Mouse (Mus musculus) thymus, postnatal 36 days (tissue): ENCODE results near the gene Npl.
A peak's percentile ranks its signal among the peaks of the same experiment; 100 is the strongest.
"Not testable (repeated sequence)": the region's sequence is repeated elsewhere in the genome, so short reads cannot be mapped to it uniquely, and the experiment has no call there.

Experiments
- DNase-seq, 2 experiments: peaks; one replicate each; pipeline ENCODE4 v3.0.0; 2022; ENCODE audit warnings: mixed read lengths in 2 of 2

The Npl gene

DNA sequence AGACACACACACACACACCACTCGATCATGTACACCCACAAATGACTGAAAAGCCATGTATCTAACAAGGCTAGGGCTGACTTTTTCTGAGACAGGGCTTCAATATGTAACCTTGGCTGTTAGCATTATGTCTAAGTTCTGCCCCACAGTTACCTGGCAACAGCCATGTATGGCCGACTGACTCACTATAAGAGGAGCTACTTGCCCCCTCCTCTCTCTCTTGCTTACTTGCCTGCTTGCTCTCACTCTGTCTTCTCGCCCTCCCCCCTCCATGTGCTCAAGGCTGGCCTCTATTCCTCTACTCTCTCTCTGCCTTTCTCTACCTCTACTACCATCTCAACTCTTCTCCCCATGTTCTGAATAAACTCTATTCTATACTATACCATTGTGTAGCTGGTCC lies 9.1 kb downstream of the Npl start:
- no peak for DNase-seq

DNA sequence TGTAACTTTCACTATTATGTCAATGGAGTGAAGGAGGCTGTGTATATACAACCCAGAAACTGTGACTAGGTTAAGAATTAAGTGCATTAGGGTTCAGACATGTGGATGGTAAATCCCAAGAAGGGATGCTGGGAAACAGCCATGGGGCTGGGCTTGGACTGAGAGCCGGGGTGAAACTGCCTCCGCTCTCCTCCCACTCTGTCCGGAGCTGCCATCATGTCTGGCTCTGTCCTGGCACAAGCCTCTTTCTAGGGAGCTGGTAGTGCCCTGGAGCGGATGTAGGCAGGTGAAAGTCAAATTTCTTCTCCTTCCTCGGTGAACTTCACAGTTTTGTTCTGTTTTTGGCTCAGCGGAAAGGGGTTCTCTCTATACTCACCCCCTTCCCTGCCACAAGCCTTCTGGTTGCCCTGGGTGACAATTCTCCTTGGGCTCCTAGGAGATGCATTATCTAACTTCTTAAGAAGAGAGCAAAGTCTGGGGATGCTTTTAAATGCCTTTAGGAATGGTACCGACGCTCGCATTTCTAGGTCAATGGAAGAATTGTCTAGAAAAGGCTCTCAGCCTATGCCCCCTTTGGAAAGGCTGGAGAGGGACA lies 10.0 kb downstream of the Npl start:
- no peak for DNase-seq

DNA sequence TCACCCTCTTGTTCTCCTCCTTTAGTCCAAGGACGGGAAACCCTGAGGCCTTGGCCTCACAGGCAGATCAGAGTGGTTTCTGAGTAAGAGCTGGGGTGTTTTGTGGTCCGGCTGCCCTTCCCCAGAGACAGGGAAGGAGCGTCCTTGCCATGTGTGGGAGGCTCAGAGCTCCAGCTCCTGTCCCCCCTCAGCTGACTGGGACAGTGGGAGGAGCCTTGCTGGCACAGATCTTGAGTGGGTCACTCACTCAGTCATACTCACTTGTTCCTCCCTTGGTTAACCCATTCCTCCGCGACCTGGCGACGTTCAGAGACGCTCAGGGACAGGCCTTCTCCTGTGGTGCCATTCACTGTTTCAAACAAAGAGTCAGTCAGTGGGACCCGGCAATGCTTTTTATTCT lies 14.2 kb downstream of the Npl start:
- DNase-seq, result no peak

DNA sequence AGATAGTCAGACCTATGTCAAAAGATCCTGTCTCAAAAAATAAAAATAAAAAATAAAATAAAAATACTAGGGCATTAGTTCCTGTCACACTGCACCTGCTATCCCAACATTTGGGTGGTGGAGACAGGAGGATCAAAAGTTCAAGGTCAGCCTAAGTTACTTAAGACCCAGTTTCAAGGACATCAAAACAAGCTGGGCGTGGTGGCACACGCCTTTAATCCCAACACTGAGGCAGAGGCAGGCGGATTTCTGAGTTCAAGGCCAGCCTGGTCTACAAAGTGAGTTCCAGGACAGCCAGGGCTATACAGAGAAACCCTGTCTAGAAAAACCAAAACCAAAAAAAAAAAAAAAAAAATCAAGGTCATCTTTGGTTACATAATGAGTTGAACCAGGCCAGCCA lies 16.9 kb downstream of the Npl start:
- DNase-seq, result not testable (repeated sequence)

DNA sequence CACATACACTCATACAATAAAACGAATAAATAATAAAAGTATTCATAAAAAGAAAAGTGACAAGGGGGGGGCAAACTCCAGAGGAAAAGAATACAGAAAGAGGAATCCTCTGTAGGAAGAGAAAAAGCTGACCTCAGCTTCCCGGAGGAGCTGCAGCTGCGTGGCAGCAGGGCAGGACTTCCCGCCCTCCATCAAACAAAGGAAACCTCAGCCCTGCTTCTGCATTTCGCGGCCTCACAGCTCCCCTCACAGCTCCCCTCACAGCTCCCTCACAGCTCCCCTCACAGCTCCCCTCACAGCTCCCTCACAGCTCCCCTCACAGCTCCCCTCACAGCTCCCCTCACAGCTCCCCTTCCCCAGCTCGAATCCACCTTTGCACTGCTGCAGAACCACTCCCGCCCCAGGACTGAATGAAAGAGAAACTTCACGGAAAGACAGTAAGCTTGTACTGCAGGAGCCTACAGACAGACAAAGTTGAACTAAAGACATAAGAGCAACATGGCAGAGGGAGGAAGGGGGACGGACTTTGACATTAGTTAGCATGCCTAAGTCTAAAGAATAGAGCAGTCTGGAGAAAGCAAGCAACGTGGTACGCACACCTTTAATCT lies 17.5 kb downstream of the Npl start:
- peak; percentile 69 to 79 for DNase-seq

DNA sequence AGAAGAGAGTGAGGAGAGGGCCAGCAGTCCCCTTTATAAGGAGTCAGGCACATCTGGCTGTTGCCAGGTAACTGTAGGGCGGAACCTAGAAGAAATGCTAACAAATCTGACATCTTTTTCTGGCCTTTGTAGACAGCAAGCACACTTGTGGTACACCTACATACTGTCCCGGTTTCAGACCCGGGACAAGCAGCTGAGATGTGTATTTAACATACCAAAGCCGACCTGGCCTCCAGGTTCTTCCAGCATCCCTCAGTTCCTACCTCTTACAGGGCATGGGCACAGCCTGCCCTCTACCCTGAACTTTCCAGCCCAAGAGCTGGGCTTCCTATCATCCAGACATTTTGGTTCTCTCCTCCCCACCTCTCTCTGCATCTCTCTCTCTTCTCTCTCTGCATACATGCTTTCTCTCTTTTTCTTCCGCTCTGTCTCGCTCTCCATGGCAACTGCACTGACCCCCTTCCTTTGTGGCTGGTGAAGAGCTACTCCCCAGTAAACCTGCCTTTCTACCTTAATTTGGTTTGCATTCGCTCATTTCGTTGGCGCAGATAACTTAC lies 18.1 kb downstream of the Npl start:
- peak; percentile 23 to 35 for DNase-seq

DNA sequence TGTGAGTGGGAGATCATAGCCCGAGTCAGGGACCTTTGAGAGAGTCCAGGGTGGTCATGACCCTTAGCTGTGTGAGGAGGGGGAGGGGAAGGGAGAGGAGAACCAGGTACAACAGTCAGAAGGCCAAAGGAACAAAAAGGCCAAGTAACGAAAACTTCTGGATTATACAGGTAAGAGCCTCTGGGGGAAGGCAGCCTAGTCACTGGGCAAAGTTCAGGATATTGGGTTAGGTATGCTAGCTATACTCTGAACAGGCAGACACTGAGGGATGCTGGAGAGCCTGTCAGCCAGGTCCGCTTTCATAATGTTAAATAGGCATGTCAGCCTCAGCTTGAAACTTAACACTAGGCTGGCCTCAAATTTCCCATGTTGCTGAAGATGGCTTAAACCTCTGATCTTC lies 27.7 kb downstream of the Npl start:
- DNase-seq, result no peak

DNA sequence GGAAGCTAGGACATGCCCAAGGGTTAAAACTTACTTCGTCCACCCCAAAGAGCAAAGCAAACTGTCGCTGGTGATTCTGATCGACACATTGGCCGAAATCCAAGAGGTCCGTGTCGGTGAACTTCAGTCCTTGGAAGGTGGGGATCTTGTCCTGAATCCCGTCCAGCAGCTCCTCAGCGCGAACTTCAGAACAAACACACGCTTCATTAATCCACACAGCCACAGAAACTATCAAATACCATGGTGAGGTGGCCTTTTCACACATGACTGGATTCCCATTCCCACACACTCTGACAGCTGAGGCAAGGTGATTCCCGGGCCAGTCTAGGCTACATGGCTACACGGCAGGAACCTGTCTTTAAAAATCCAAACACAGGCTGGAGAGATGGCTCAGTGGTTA lies 34.5 kb downstream of the Npl start:
- no peak for DNase-seq

DNA sequence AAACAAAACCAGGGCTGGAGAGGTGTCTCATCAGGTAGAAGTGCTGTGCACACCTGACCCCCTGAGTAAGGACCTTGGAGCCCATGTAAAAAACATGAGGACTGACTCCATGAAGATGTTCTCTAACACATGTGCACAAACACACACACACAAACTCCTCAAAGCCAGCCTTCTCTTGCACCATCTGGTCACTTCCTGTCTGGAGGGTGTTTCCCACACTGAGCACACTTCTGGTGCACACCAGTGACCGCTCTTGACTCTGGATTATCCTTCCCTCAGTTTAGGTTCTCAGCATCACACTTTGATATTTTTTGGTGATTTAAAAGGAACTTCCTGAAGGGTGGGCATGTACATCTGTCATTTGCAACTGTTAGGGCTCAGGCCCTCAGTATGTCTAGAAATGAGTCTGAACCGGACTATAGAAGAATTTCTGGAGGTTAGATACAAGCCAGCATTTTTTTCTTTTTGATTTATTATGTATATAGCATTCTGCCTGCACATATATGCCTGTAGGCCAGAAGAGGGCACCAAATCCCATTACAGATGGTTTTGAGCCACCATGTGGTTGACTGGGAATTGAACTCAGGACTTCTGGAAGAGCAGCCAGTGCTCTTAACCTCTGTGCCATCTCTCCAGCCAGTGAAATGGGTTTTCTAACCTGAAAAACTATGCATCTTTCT lies 39.4 kb downstream of the Npl start:
- DNase-seq, result no peak

DNA sequence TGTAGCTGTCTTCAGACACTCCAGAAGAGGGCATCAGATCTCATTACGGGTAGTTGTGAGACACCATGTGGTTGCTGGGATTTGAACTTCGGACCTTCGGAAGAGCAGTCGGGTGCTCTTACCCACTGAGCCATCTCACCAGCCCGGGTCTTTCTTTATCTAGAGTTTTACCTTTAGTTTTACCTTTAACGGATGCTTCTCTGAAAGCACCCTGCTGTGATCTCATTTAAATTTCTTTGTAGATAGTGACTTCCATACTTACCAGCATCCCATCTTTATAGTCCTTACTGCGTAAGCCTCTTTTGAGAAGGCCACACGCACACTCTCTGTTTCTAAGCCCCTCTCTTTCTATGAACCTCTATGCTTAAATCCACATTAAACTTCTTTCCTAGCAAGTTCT lies 40.3 kb downstream of the Npl start:
- not testable (repeated sequence) for DNase-seq

DNA sequence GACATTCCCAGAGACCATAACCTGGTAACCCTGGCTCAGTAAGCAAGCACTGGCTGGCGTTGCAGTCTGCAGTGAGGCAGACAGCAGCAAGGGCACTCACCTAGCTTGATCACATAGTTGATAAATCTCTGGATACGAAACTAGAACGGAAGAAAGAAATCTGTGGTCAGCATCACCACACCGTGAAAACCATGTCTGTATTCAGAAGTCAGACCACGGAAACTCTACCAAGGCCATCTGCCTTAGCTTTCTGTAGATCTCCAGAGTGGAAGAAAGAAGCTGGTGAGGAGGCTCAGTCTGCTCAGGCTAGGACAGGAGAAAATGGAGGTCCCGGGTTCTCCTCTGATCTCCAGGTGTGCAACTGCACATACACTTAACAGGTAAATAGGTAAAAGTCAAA lies 40.8 kb downstream of the Npl start:
- DNase-seq, result no peak

DNA sequence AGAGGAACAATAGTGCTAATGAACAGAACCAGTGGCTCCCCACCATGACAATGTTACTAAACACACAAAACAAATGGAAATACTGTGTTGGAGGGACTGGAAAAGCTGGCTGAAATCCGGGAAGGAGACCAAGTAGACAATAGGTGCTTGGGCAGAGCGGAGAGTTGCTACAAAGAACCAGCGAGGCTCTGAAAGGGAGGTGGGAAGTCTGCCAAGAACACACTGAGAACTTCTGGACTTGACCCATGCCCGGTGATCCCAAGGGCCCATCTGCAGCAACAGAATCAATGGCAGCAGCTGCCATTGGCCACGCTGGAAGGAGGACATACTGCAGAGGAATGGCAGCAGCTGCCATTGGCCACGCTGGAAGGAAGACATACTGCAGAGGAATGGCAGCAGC lies 43.6 kb downstream of the Npl start:
- DNase-seq, result no peak

DNA sequence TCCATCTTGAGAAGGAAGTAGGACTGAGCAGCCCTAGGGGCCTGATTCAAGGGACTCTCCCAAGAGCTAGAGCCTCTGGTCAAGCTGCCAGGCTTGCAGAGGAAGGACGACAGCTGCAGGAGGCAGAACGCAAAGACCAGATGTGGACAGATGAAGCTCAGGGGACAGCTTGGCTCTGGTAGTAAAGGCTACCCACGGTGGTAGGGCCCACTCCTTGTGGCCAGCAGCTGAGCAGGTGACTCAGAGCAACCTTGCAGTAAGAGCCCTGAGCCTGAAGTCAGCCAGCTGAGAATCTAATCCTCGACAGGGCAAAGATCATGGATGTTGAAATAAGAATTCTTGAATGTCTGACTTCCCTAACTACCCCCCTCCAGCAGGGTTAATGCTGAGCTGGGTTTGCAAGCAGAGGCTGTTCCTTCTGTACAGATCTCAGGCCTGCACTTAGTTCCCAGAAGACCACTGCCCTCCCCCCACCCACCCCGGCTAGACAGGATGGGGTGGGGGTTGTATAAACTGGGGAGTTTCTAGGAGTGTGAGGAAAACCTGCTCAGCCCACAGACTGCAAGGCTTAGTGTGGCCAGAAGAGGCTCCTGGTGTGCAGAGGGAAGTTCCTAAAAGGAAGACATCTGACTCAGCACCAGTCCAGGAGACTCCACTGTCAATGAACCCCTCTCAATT lies 48.1 kb downstream of the Npl start:
- no peak for DNase-seq

DNA sequence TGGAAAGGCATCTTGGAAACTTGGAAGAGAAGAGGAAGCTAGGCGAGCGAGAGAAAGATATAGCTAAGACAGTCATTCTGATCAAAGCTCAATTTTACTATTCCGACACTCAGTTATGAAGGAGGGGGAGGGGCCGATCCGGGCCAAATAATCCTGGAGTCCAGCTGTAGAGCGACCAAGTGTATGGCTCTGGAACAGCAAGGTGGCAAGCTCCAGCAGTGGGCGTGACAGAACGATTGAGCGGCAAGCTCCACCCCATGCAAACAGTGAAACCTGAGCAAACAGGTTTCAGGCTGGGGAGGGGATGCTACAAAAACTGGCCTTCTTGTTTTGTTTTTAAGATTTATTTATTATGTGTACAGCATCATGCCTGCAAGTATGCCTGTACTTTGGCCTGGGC lies 49.8 kb downstream of the Npl start:
- DNase-seq, result no peak

DNA sequence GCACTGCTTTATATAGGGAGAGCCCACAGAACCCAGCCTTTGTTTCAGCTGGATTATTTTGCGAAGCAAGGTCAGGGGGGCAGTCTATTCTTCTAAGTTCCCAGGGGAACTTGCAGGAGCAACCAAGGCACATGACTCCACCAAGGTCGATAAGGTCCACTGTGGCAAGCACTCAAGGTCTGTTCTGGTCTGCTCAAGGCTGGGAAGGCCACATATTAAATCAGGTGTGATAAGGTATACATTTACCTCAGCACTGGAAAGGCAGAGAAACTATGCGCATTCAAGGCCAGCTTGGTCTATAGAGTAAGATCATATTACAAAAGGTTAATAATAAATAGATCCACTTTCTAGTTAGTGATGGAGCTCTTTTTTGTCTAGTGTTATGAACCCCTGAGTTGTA lies 53.8 kb downstream of the Npl start:
- no peak for DNase-seq

DNA sequence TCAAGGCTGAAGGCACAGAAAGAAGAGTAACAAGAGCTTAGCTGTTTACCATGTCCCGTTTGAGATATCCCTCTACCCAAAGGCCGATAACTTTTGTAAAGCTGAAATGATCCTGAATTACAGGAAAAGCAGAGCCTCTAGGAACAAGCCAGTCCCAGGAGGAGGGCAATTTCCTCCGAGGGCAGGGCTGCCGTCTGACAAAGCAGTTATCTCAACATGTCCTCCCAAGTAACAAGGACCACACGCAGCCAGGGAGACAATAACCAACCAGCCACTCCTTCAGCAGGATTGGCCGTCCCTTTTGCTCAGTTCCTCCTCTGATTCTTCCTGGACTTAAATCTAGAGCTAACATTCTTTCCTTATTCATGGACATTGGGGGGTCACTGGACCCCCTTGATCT lies 55.9 kb downstream of the Npl start:
- no peak for DNase-seq

DNA sequence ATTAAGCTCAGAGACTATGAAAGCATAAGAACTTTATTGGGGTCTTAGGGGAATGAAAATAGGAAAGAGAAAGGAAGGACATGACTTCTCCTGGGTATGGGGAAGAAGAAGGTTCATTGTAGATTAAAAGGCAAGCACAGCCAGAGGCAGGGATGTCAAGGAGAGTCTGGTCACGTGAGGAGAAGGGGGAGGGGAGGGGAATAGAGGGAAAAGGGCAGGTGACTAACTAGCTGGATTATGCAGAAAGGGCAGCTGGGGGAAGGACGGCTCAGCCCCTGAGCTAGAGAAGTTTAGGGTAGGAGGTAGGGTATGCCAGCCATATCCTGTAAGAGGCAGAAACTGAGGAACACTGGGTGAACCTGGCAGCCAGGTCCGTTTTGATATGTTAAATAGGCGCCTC lies 56.5 kb downstream of the Npl start:
- DNase-seq, result no peak

DNA sequence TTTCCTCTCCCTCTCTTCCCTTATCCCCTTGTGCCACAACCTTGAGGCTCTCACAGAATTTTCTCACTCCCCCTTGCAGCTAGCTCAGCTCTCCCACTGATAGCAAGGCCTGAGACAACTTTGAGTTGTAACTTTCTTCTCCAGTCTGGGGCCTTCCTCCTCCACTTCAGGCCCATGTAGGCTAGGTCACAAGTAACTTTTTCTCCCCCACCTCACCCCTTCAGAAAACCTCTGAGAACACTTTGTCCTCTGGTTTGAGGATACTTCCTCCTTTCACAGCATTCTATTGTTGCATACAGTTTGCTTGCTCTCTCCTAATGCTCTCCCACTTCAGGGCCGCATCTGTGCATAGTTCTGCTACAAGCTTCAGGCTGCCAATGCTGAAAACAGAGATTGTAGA lies 58.0 kb downstream of the Npl start:
- no peak for DNase-seq

DNA sequence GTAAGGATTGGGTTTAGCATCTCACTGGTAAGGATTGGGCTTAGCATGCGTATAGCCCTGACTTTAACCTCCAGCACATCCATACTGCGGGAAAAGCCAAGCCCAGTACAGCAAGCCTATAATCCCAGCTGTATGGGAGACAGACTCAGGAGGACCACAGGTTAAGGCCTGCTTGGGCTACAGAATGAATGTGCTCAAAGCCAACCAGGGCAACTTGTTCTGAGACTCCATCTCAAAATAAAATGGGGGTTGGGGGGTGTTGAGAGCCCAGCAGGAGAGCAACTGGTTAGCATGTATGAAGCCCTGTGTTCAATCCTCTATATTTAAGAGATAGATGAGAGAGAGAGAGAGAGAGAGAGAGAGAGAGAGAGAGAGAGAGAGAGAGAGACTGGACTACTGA lies 58.5 kb downstream of the Npl start:
- DNase-seq, result no peak

DNA sequence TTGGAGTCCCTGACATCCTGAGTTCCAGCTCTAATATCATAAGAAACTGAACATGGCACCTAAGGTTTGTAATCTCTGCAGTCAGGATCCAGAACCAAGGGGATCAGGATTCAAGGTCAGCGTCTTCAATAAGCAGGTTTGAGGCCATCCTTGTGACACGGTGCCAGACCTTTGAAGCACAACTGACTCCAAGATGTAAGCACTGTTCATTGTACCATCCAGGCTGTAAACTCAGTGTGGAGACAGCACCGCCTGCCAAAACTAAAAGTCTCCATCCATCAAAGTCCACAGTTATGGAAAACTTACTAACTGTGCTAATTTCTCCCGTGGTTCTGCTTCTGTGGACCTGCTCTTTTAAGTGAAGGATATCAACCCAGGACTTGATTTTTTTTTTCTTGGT lies 59.9 kb downstream of the Npl start:
- DNase-seq, result no peak

DNA sequence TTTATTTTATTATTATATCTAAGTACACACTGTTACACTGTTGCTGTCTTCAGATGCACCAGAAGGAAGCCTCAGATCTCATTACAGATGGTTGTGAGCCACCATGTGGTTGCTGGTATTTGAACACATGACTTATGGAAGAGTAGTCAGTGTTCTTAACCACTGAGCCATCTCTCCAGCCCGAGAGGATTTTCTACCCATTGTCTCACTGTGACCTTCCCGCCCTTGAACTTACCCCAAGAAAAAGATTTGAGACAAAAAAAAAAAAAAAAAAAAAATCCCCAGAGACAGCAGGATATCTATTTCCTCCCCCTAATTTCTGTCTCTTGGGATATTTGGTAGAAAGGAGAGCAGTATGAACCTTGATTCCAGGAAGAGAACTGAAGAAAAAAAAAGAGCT lies 60.3 kb downstream of the Npl start:
- no peak for DNase-seq

DNA sequence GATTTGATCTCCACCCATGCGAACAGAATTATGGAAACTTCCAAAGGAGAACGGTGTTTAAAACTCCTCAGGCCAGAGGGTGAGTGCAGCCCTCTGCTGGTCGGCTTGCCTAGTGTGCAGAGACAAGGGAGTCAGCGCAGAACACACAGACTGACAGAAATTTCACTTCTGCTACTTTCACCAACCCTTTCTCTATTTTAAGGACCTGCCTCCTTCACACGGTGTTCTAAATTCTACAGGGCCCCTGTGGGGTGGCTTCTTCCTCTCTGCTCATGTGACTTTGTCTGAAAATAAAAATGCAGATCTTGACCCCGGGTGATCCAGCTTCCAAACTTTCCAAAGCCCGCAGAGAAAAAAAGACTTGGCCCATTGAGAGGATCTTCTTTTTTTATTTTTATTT lies 60.7 kb downstream of the Npl start:
- peak; percentile 41 to 56 for DNase-seq

DNA sequence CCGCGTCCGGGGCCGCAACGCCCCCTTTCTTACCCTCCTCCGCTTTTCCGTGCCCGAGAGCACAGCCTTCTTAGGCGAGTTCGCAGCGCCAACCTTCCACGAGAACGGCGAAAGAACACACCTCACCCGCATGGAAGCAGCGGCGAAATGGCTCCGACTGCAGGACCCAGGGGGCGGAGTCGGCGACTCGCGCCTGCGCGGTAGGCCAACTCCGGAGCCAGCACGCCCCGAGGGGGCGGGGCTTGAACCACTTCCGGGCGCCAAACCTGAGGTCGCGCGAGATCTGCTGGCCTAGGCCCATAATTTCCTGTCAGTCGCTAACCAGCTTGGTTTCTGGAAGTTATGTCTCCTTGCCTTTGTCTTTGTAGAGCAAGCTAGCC lies 62.4 kb downstream of the Npl start, which contains the start of gene Dhx9:
Gene Dhx9, minus strand, starts transcription at position 161 of the 380 bp plus-strand sequence.
- peak; percentile 99 for DNase-seq
